Mouse (Mus musculus) midbrain, embryonic 11.5 days (tissue): ENCODE results near the gene Stum. TPM values are rescaled to one million over a fixed set of nuclear protein-coding genes. Genes with fewer than 3 reads are reported as not detected.
"Not testable (repeated sequence)": the region's sequence is repeated elsewhere in the genome, so short reads cannot be mapped to it uniquely, and the experiment has no call there.

Source experiments
- ATAC-seq: fragments of 200-750 bp; cut with Nextera tagmentation; 2 replicates; pipeline ENCODE4 v1.8.0; 2017; ENCODE audit warnings: moderate TSS enrichment, moderate library complexity; ENCODE audit not compliant: low FRiP score
- DNase-seq: peaks from one replicate; pipeline ENCODE4 v3.0.0; 2015; ENCODE audit warnings: low spot score; ENCODE audit errors: missing footprints
- H3K27ac ChIP-seq: fragments of 300-500 bp; sonication (generic); 2 replicates; pipeline ENCODE4 v1.5.1; 2014; ENCODE audit warnings: low read depth, low read length
- H3K27me3 ChIP-seq: fragments of 300-500 bp; sonication (generic); 2 replicates; pipeline ENCODE4 v1.6.1; 2014; ENCODE audit warnings: mild to moderate bottlenecking, low read length, moderate library complexity, mixed read lengths; ENCODE audit not compliant: control insufficient read depth, insufficient read depth
- H3K36me3 ChIP-seq: fragments of 300-500 bp; sonication (generic); 2 replicates; pipeline ENCODE4 v1.6.1; 2014; ENCODE audit warnings: mild to moderate bottlenecking, low read length, moderate library complexity, mixed read lengths; ENCODE audit not compliant: control insufficient read depth, insufficient read depth
- H3K4me1 ChIP-seq: fragments of 300-500 bp; sonication (generic); 2 replicates; pipeline ENCODE4 v1.6.1; 2014; ENCODE audit warnings: low read length; ENCODE audit not compliant: control insufficient read depth, insufficient read depth
- H3K4me2 ChIP-seq: fragments of 300-500 bp; sonication (generic); 2 replicates; pipeline ENCODE4 v1.6.1; 2014; ENCODE audit warnings: mild to moderate bottlenecking, moderate library complexity
- H3K4me3 ChIP-seq: fragments of 300-500 bp; sonication (generic); 2 replicates; pipeline ENCODE4 v1.5.1; 2014; ENCODE audit warnings: low read depth, low read length
- H3K9ac ChIP-seq: fragments of 300-500 bp; sonication (generic); 2 replicates; pipeline ENCODE4 v1.6.1; 2014; ENCODE audit warnings: low read length
- H3K9me3 ChIP-seq: fragments of 300-500 bp; sonication (generic); 2 replicates; pipeline ENCODE4 v1.6.1; 2016; ENCODE audit warnings: low read length; ENCODE audit not compliant: control insufficient read depth
- WGBS: fragments of 180-500 bp; shearing (Covaris S2); extraction: QIAGEN DNeasy Blood & Tissue Kit; methylation state at CpG from one replicate; pipeline ENCODE4 v1.1.7; 2014; 5-methylcytosine and 5-hydroxymethylcytosine counted together
- polyA plus RNA-seq: library from polyadenylated mRNA; unstranded; fragments of >200 nt; fragmentation: Nextera tagmentation; extraction: Ambion mirVana; gene quantifications from 2 replicates; pipeline ENCODE4 v1.2.1, GENCODE M21; 2014

The Stum gene
- polyA plus RNA-seq, 1 experiment from 2014 or later: 1.0 TPM

DNA sequence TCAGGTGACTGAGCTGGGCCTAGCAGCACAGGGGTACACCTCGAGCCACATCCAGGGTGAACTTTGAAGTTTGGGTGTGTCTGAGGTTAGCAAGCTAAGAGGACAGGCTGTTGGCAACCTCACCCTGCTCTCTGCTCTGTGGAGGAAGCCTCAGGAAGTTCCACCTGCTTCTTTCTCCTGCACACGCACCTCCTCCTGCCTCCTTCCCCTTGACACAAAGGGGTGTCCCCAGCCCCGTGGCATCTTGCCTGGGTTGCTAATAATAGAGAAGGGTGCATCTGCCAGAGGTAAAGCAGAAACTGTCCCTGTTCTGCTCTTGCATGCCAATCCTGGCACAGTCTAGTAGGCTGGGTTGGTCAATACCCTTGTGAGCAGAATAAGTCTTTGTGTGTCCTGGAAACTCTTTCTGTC is 93.0 kb downstream of the Stum start:
- H3K27me3 ChIP-seq: no peaks in the 10 kb centered on the region
- no peak overlapping the region for H3K9ac ChIP-seq
- H3K9me3 ChIP-seq: no peaks in the 10 kb centered on the region
- DNase-seq (no peak), ATAC-seq (no peak)
- no peak overlapping the region for H3K4me3 ChIP-seq
- no peak overlapping the region for H3K27ac ChIP-seq
- no peak overlapping the region for H3K4me2 ChIP-seq
- H3K36me3 ChIP-seq: no peaks in the 10 kb centered on the region
- H3K4me1 ChIP-seq: peaks cover 5% of the 10 kb centered on the region; the same call in 1 of the 2 replicates
- WGBS: 76% methylated on average over 3 of the region's 3 CpGs

DNA sequence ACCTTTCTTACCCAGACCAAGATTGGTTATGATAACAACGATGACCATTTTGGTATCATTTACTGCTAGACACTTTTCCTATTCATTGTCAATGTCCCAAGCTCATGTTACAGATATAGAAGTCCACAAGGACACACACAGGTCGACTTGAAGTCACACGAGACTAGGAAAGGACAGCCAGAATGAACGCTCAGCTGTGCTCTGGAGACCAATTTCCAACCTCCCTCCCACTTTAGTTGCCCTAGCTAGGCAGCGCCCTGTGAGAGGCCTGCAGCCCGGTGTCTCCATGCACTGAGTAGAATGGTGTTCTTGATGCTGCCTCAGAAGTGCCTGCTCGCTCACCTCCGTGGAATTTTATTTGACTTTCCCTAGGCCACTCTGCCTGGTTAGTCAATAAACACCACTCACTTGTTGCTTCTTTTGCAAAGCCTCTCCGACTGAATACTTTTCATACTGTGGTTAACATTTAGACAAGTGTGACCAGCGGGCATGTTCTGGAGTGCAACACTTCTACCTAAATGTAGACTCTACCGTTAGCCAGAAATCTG is 94.0 kb downstream of the Stum start:
- not testable (repeated sequence) for H3K36me3 ChIP-seq, H3K4me1 ChIP-seq, ATAC-seq, H3K27me3 ChIP-seq, H3K4me3 ChIP-seq, H3K4me2 ChIP-seq, H3K9ac ChIP-seq, H3K9me3 ChIP-seq, DNase-seq, H3K27ac ChIP-seq
- 90% methylated on average over 11 of the region's 11 CpGs for WGBS

- DNase-seq: no peak
- no peaks in the 10 kb centered on the region for H3K27me3 ChIP-seq
- H3K4me2 ChIP-seq: no peak overlapping the region
- WGBS: 64% methylated on average over 1 of the region's 1 CpGs
- H3K9me3 ChIP-seq: no peaks in the 10 kb centered on the region
- H3K27ac ChIP-seq: no peak overlapping the region
- H3K4me3 ChIP-seq: no peak overlapping the region
- peaks cover 5% of the 10 kb centered on the region; the same call in 1 of the 2 replicates for H3K4me1 ChIP-seq
- no peak overlapping the region for H3K9ac ChIP-seq
- no peaks in the 10 kb centered on the region for H3K36me3 ChIP-seq
- no peak for ATAC-seq
These were observed 94.8 kb downstream of the Stum start for GRCm38 (mm10) chr1:180388481-180388880.

DNA sequence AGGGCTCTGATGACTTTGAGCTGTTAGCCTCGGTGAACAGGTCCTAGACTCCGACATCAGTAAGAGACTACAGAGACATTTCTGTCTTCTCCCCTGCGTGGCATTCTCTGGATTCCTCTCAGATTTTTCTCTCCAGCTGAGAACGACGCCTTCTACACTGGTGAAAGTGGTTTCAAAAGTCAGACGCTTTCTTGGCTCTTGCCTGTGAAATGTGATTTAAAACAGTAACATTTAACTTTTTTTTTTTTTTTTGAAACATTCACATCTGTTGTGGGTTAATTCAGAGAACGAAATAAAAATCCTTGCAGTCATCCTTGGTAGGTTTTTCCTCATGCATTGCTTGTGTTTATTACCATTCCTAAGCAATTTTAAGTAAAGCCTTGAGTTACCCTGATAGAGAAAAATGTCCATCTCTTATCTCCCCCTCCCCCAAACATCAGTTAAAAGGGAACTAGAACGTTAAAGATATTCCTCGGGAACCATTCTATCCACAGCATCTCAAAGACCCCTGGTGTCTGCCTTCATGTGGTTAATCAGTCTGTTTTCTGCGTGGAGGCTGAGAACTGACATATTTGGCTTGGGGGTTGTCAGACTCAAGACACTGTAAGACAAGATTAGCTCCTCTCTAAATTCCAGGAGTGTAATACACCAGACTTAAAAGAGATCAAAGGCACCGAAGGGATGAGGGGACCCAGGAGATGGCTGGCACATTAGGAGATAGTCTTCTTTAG is 95.4 kb downstream of the Stum start:
- peaks cover 5% of the 10 kb centered on the region; the same call in 1 of the 2 replicates for H3K4me1 ChIP-seq
- H3K27ac ChIP-seq: no peak overlapping the region
- peak overlapping the region; percentile 70 for H3K4me2 ChIP-seq
- DNase-seq (no peak), ATAC-seq (no peak)
- H3K9me3 ChIP-seq: no peaks in the 10 kb centered on the region
- no peaks in the 10 kb centered on the region for H3K27me3 ChIP-seq
- no peak overlapping the region; the same call in 1 of the 2 replicates for H3K9ac ChIP-seq
- WGBS: 17% methylated on average over 11 of the region's 11 CpGs
- H3K36me3 ChIP-seq: no peaks in the 10 kb centered on the region
- H3K4me3 ChIP-seq: peak overlapping the region; percentile 39

GRCm38 (mm10) chr1:180386951-180387749 is 96.2 kb downstream of the Stum start:
- 2% methylated on average over 27 of the region's 27 CpGs for WGBS
- H3K27ac ChIP-seq: peak overlapping the region; percentile 41
- H3K36me3 ChIP-seq: no peaks in the 10 kb centered on the region
- H3K4me1 ChIP-seq: peaks cover 5% of the 10 kb centered on the region; the same call in 1 of the 2 replicates
- ATAC-seq (peak; percentile 99), DNase-seq (peak; percentile 100)
- H3K27me3 ChIP-seq: no peaks in the 10 kb centered on the region
- H3K4me3 ChIP-seq: peak overlapping the region; percentile 39
- H3K9ac ChIP-seq: peak overlapping the region; percentile 65
- no peaks in the 10 kb centered on the region for H3K9me3 ChIP-seq
- H3K4me2 ChIP-seq: peak overlapping the region; percentile 70

GRCm38 (mm10) chr1:180385308-180385707 is 98.0 kb downstream of the Stum start:
- no peak overlapping the region for H3K27ac ChIP-seq
- H3K9ac ChIP-seq: no peak overlapping the region
- DNase-seq (no peak), ATAC-seq (no peak)
- no peak overlapping the region for H3K4me3 ChIP-seq
- 89% methylated on average over 6 of the region's 6 CpGs for WGBS
- H3K9me3 ChIP-seq: no peaks in the 10 kb centered on the region
- H3K4me2 ChIP-seq: no peak overlapping the region
- peaks cover 5% of the 10 kb centered on the region; the same call in 1 of the 2 replicates for H3K4me1 ChIP-seq
- H3K36me3 ChIP-seq: no peaks in the 10 kb centered on the region
- no peaks in the 10 kb centered on the region for H3K27me3 ChIP-seq

GRCm38 (mm10) chr1:180384486-180384885 is 98.8 kb downstream of the Stum start:
- Histone ChIP-seq H3K27me3 (no peaks in the 10 kb centered on the region), H3K4me2 (no peak overlapping the region), H3K4me3 (no peak overlapping the region), H3K27ac (no peak overlapping the region), H3K4me1 (peaks cover 5% of the 10 kb centered on the region; the same call in 1 of the 2 replicates), H3K9me3 (no peaks in the 10 kb centered on the region), H3K36me3 (no peaks in the 10 kb centered on the region), H3K9ac (no peak overlapping the region)
- no peak for ATAC-seq
- 77% methylated on average over 10 of the region's 10 CpGs for WGBS
- DNase-seq: no peak

DNA sequence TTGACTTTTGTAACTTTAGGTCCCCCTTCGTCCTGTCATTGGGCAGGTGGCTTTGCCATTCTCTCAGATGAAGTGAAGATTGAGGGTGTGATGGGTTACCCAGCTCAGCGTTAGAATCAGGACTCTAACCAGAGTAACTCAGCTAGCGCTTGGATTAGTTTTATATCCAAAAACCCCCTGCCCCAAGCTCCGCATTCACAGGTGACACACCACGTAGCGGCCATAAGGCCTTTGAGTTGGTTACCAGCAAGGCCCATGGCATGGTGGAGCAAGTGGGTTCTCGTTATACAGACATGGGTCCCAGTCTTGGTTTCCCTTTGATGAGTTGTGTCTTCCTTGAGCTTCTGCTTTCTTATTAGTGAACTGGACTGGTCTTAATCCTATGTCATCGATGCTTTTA is 99.4 kb downstream of the Stum start:
- no peaks in the 10 kb centered on the region for H3K27me3 ChIP-seq
- ATAC-seq (no peak), DNase-seq (no peak)
- no peak overlapping the region for H3K4me2 ChIP-seq
- H3K36me3 ChIP-seq: no peaks in the 10 kb centered on the region
- H3K4me3 ChIP-seq: no peak overlapping the region
- no peak overlapping the region for H3K27ac ChIP-seq
- WGBS: 90% methylated on average over 8 of the region's 8 CpGs
- H3K9ac ChIP-seq: no peak overlapping the region
- H3K4me1 ChIP-seq: peaks cover 5% of the 10 kb centered on the region; the same call in 1 of the 2 replicates
- no peaks in the 10 kb centered on the region for H3K9me3 ChIP-seq
